Mouse (Mus musculus) intestine, embryonic 15.5 days (tissue): ENCODE data around the gene Vwa3b. TPM values are rescaled to one million over a fixed set of nuclear protein-coding genes. Genes with fewer than 3 reads are reported as not detected.
A peak's percentile ranks its signal among the peaks of the same experiment; 100 is the strongest.

Experiments used
- ATAC-seq: fragments of 200-750 bp; cut with Nextera tagmentation; 2 replicates; pipeline ENCODE4 v1.8.0; 2017; ENCODE audit warnings: moderate TSS enrichment, moderate library complexity
- H3K27ac ChIP-seq: fragments of 300-500 bp; sonication (generic); 2 replicates; pipeline ENCODE4 v1.5.1; 2015; ENCODE audit warnings: mild to moderate bottlenecking, inconsistent platforms
- H3K27me3 ChIP-seq: fragments of 300-500 bp; sonication (generic); replicated peaks from 2 replicates; pipeline ENCODE4 v1.6.1; 2015; ENCODE audit warnings: inconsistent platforms
- H3K36me3 ChIP-seq: fragments of 300-500 bp; sonication (generic); 2 replicates; pipeline ENCODE4 v1.6.1; 2015; ENCODE audit warnings: inconsistent platforms
- H3K4me1 ChIP-seq: fragments of 300-500 bp; sonication (generic); replicated peaks from 2 replicates; pipeline ENCODE4 v1.6.1; 2015; ENCODE audit warnings: inconsistent platforms
- H3K4me2 ChIP-seq: fragments of 300-500 bp; sonication (generic); replicated peaks from 2 replicates; pipeline ENCODE4 v1.6.1; 2015; ENCODE audit warnings: mild to moderate bottlenecking, inconsistent platforms
- H3K4me3 ChIP-seq: fragments of 300-500 bp; sonication (generic); replicated peaks from 2 replicates; pipeline ENCODE4 v1.5.1; 2015; ENCODE audit warnings: inconsistent platforms
- H3K9ac ChIP-seq: fragments of 300-500 bp; sonication (generic); 2 replicates; pipeline ENCODE4 v1.6.1; 2015; ENCODE audit warnings: inconsistent platforms
- H3K9me3 ChIP-seq: fragments of 300-500 bp; sonication (generic); 2 replicates; pipeline ENCODE4 v1.6.1; 2016; ENCODE audit warnings: inconsistent platforms
- WGBS: fragments of 180-500 bp; shearing (Covaris S2); methylation state at CpG from one replicate; pipeline ENCODE4 v1.1.7; 2015; 5-methylcytosine and 5-hydroxymethylcytosine counted together
- polyA plus RNA-seq: library from polyadenylated mRNA; unstranded; fragments of >200 nt; fragmentation: Nextera tagmentation; extraction: Ambion mirVana; gene quantifications from 2 replicates; pipeline ENCODE4 v1.2.1, GENCODE M21; 2015

The Vwa3b gene
- polyA plus RNA-seq, 1 experiment from 2014 or later, result 1.7 TPM

GRCm38 (mm10) chr1:37151896-37152295, 125.5 kb downstream of the Vwa3b start:
- Histone ChIP-seq H3K4me3 (no peak overlapping the region), H3K27me3 (no peaks in the 10 kb centered on the region), H3K27ac (no peak overlapping the region), H3K36me3 (no peaks in the 10 kb centered on the region), H3K4me1 (no peaks in the 10 kb centered on the region), H3K4me2 (no peak overlapping the region), H3K9ac (no peak overlapping the region), H3K9me3 (no peaks in the 10 kb centered on the region)
- ATAC-seq, result no peak
- 92% methylated on average over 9 of the region's 9 CpGs for WGBS

- no peak for ATAC-seq
- 35% methylated on average over 6 of the region's 6 CpGs for WGBS
- Histone ChIP-seq H3K36me3 (no peaks in the 10 kb centered on the region), H3K4me3 (no peak overlapping the region), H3K9me3 (no peaks in the 10 kb centered on the region), H3K27me3 (no peaks in the 10 kb centered on the region), H3K27ac (no peak overlapping the region), H3K4me1 (no peaks in the 10 kb centered on the region), H3K4me2 (no peak overlapping the region), H3K9ac (no peak overlapping the region)
Observed at GRCm38 (mm10) chr1:37166066-37166465, 139.7 kb downstream of the Vwa3b start.

- no peaks in the 10 kb centered on the region for H3K9me3 ChIP-seq
- WGBS, result 79% methylated on average over 7 of the region's 7 CpGs
- no peaks in the 10 kb centered on the region for H3K36me3 ChIP-seq
- H3K4me3 ChIP-seq, result no peak overlapping the region
- no peaks in the 10 kb centered on the region for H3K27me3 ChIP-seq
- ATAC-seq, result no peak
- H3K27ac ChIP-seq, result no peak overlapping the region
- no peak overlapping the region for H3K4me2 ChIP-seq
- H3K4me1 ChIP-seq, result no peaks in the 10 kb centered on the region
- H3K9ac ChIP-seq, result no peak overlapping the region
Observed at GRCm38 (mm10) chr1:37167918-37168317, 141.5 kb downstream of the Vwa3b start.

- H3K4me1 ChIP-seq, result no peaks in the 10 kb centered on the region
Observed at GRCm38 (mm10) chr1:37177874-37178273, 151.5 kb downstream of the Vwa3b start.

GRCm38 (mm10) chr1:37179852-37180251, 153.5 kb downstream of the Vwa3b start:
- Histone ChIP-seq H3K9me3 (no peaks in the 10 kb centered on the region), H3K36me3 (no peaks in the 10 kb centered on the region), H3K4me2 (no peak overlapping the region), H3K4me3 (no peak overlapping the region), H3K27ac (no peak overlapping the region), H3K4me1 (no peaks in the 10 kb centered on the region), H3K9ac (no peak overlapping the region), H3K27me3 (no peaks in the 10 kb centered on the region)
- WGBS, result 79% methylated on average over 5 of the region's 5 CpGs
- ATAC-seq, result no peak

More at GRCm38 (mm10) chr1:37177874-37178273, 151.5 kb downstream of the Vwa3b start:
- no peak overlapping the region for H3K4me2 ChIP-seq
- H3K27ac ChIP-seq, result no peak overlapping the region
- H3K36me3 ChIP-seq, result no peaks in the 10 kb centered on the region
- H3K9me3 ChIP-seq, result no peaks in the 10 kb centered on the region
- 87% methylated on average over 2 of the region's 2 CpGs for WGBS
- H3K4me3 ChIP-seq, result no peak overlapping the region
- no peaks in the 10 kb centered on the region for H3K27me3 ChIP-seq
- no peak for ATAC-seq
- no peak overlapping the region for H3K9ac ChIP-seq

- no peak overlapping the region for H3K4me3 ChIP-seq
- 0 out of 2 replicates have a peak, but pooled peaks cover 4% of the 10 kb centered on the region for H3K4me1 ChIP-seq
- no peaks in the 10 kb centered on the region for H3K36me3 ChIP-seq
- H3K9ac ChIP-seq, result no peak overlapping the region
- WGBS, result 73% methylated on average over 6 of the region's 6 CpGs
- H3K9me3 ChIP-seq, result no peaks in the 10 kb centered on the region
- H3K27ac ChIP-seq, result no peak overlapping the region
- H3K4me2 ChIP-seq, result no peak overlapping the region
- no peaks in the 10 kb centered on the region for H3K27me3 ChIP-seq
- no peak for ATAC-seq
Observed at GRCm38 (mm10) chr1:37187050-37187449, 160.7 kb downstream of the Vwa3b start.

GRCm38 (mm10) chr1:37194607-37195006, 168.2 kb downstream of the Vwa3b start:
- Histone ChIP-seq H3K27ac (no peak overlapping the region), H3K9me3 (no peaks in the 10 kb centered on the region), H3K36me3 (no peaks in the 10 kb centered on the region), H3K4me1 (no peaks in the 10 kb centered on the region), H3K9ac (no peak overlapping the region), H3K4me2 (no peak overlapping the region), H3K27me3 (no peaks in the 10 kb centered on the region), H3K4me3 (no peak overlapping the region)
- ATAC-seq, result no peak
- 59% methylated on average over 4 of the region's 4 CpGs for WGBS

GRCm38 (mm10) chr1:37201406-37201805, 175.0 kb downstream of the Vwa3b start:
- no peak overlapping the region for H3K4me3 ChIP-seq
- no peak overlapping the region for H3K9ac ChIP-seq
- no peaks in the 10 kb centered on the region for H3K9me3 ChIP-seq
- no peaks in the 10 kb centered on the region for H3K27me3 ChIP-seq
- H3K4me2 ChIP-seq, result no peak overlapping the region
- 82% methylated on average over 4 of the region's 4 CpGs for WGBS
- no peak for ATAC-seq
- H3K27ac ChIP-seq, result no peak overlapping the region
- no peaks in the 10 kb centered on the region for H3K36me3 ChIP-seq
- H3K4me1 ChIP-seq, result no peaks in the 10 kb centered on the region

- no peak overlapping the region for H3K9ac ChIP-seq
- no peaks in the 10 kb centered on the region for H3K4me1 ChIP-seq
- no peak overlapping the region for H3K4me3 ChIP-seq
- 56% methylated on average over 8 of the region's 8 CpGs for WGBS
- H3K4me2 ChIP-seq, result no peak overlapping the region
- ATAC-seq, result no peak
- no peaks in the 10 kb centered on the region for H3K9me3 ChIP-seq
- H3K27ac ChIP-seq, result no peak overlapping the region
- H3K27me3 ChIP-seq, result no peaks in the 10 kb centered on the region
- no peaks in the 10 kb centered on the region for H3K36me3 ChIP-seq
Observed at GRCm38 (mm10) chr1:37207743-37208142, 181.3 kb downstream of the Vwa3b start.

- no peak overlapping the region for H3K4me3 ChIP-seq
- whole genome bisulfite sequencing, result 93% methylated on average over 9 of the region's 9 CpGs
Observed at GRCm38 (mm10) chr1:37212375-37212774, 186.0 kb downstream of the Vwa3b start.

GRCm38 (mm10) chr1:37214144-37214543, 187.7 kb downstream of the Vwa3b start, which contains the start of gene Cnga3:
TSS of gene Cnga3 (plus strand) at chr1:37214434.
- H3K27ac ChIP-seq, result no peak within 1 kb of the TSS
- ATAC-seq, result no peak
- 0 out of 2 replicates have a peak, but pooled peaks cover 2% of the 10 kb centered on the region for H3K4me1 ChIP-seq
- 52% methylated on average over 1 of the region's 1 CpGs for whole genome bisulfite sequencing
- H3K9ac ChIP-seq, result no peak within 1 kb of the TSS
- no peaks in the 10 kb centered on the region for H3K36me3 ChIP-seq
- no peak within 1 kb of the TSS for H3K4me3 ChIP-seq
- no peaks in the 10 kb centered on the region for H3K27me3 ChIP-seq
- no peak within 1 kb of the TSS for H3K4me2 ChIP-seq
- H3K9me3 ChIP-seq, result no peaks in the 10 kb centered on the region

More at GRCm38 (mm10) chr1:37212375-37212774, 186.0 kb downstream of the Vwa3b start:
- no peak overlapping the region for H3K4me2 ChIP-seq
- H3K9ac ChIP-seq, result no peak overlapping the region
- ATAC-seq, result no peak
- H3K4me1 ChIP-seq, result no peaks in the 10 kb centered on the region
- H3K9me3 ChIP-seq, result no peaks in the 10 kb centered on the region
- no peak overlapping the region for H3K27ac ChIP-seq
- H3K27me3 ChIP-seq, result no peaks in the 10 kb centered on the region
- no peaks in the 10 kb centered on the region for H3K36me3 ChIP-seq

- H3K27ac ChIP-seq, result no peak overlapping the region
- no peak overlapping the region for H3K4me3 ChIP-seq
- H3K27me3 ChIP-seq, result no peaks in the 10 kb centered on the region
- peak; percentile 58; the same call in 1 of the 2 replicates for ATAC-seq
- no peak overlapping the region for H3K4me2 ChIP-seq
- WGBS, result 6% methylated on average over 14 of the region's 14 CpGs
- H3K9ac ChIP-seq, result no peak overlapping the region
- no peaks in the 10 kb centered on the region for H3K9me3 ChIP-seq
- 0 out of 2 replicates have a peak, but pooled peaks cover 6% of the 10 kb centered on the region for H3K4me1 ChIP-seq
- H3K36me3 ChIP-seq, result no peaks in the 10 kb centered on the region
Observed at GRCm38 (mm10) chr1:37218386-37218785, 192.0 kb downstream of the Vwa3b start.

- Histone ChIP-seq H3K27me3 (no peaks in the 10 kb centered on the region), H3K9me3 (no peaks in the 10 kb centered on the region), H3K4me1 (0 out of 2 replicates have a peak, but pooled peaks cover 6% of the 10 kb centered on the region), H3K36me3 (no peaks in the 10 kb centered on the region), H3K4me2 (no peak overlapping the region), H3K27ac (no peak overlapping the region), H3K4me3 (no peak overlapping the region), H3K9ac (no peak overlapping the region)
- WGBS, result 86% methylated on average over 5 of the region's 5 CpGs
- ATAC-seq, result no peak
Observed at GRCm38 (mm10) chr1:37219593-37219992, 193.2 kb downstream of the Vwa3b start.
